In the genomic region with DNA sequence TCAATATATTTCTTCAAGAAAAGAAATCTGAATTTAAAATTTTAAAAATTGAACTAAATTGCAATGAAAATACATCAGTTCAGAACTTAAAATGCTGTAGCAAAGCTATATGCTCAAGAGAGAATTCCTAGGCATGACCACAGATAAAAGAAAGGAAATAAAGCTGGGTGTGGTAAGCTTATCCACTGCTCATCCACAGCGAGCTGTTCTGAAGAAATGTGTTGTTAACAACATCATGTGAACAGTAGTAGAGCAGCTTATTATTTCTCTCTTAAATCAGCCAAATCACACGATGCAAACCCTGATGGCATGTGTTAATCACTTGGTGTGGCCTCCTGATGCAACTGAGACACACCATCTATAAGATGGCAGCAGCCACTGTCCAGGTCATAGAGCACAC, we compare ENCODE assay signal across 15 mouse cellular contexts.
"Had no signal": no experiment of that assay in that cellular context is flagged by ENCODE, and none has a peak within 500 bp of the region (broad histone marks: within the 10 kb centered on the region; RNA-seq: fewer than 3 reads in every experiment).

No protein-coding gene starts in this region.

- H3K27ac ChIP-seq: neural tube, embryonic 15.5 days; stomach, embryonic 15.5 days; stomach, postnatal 0 days had no signal

- DNase-seq: retina, postnatal 1 day; right cerebral cortex, adult 18-20 months; right cerebral cortex, postnatal 14 days; right cerebral cortex, postnatal 25 days; right cerebral cortex, postnatal 4 days; spleen, adult 18-20 months; thymus, adult 18-20 months; thymus, adult 2 months; thymus, postnatal 14 days; thymus, postnatal 25 days; thymus, postnatal 36 days; thymus, postnatal 4 days had no signal

- H3K27me3 ChIP-seq: neural tube, embryonic 15.5 days; stomach, embryonic 15.5 days had no signal

- H3K4me1 ChIP-seq: neural tube, embryonic 15.5 days; stomach, embryonic 15.5 days had no signal

- H3K4me3 ChIP-seq: neural tube, embryonic 15.5 days; stomach, embryonic 15.5 days had no signal

- H3K9me3 ChIP-seq: neural tube, embryonic 15.5 days; stomach, embryonic 15.5 days had no signal

- H3K9ac ChIP-seq: neural tube, embryonic 15.5 days; stomach, embryonic 15.5 days had no signal

- H3K4me2 ChIP-seq: neural tube, embryonic 15.5 days; stomach, embryonic 15.5 days had no signal

- H3K36me3 ChIP-seq: stomach, embryonic 15.5 days had no signal
